Mouse (Mus musculus) limb, embryonic 14.5 days (tissue): Measurements from ENCODE around the gene Rhbdl1. TPM values are rescaled to one million over a fixed set of nuclear protein-coding genes. Genes with fewer than 3 reads are reported as not detected.

Experiments
- ATAC-seq: fragments of 200-750 bp; cut with Nextera tagmentation; 2 replicates; pipeline ENCODE4 v1.8.0; 2017; ENCODE audit warnings: low read depth, moderate number of reproducible peaks, moderate TSS enrichment; ENCODE audit not compliant: low FRiP score
- DNase-seq: peaks from one replicate; pipeline ENCODE4 v3.0.0-alpha.2; 2015; ENCODE audit warnings: low spot score
- H3K27ac ChIP-seq: fragments of 300-500 bp; sonication (generic); replicated peaks from 2 replicates; pipeline ENCODE4 v1.5.1; 2014; ENCODE audit warnings: low read depth, mild to moderate bottlenecking, low read length, moderate library complexity, mixed read lengths
- H3K27me3 ChIP-seq: fragments of 300-500 bp; sonication (generic); 2 replicates; pipeline ENCODE4 v1.6.1; 2014; ENCODE audit warnings: low read length, mixed read lengths; ENCODE audit not compliant: control insufficient read depth, insufficient read depth
- H3K36me3 ChIP-seq: fragments of 300-500 bp; sonication (generic); 2 replicates; pipeline ENCODE4 v1.6.1; 2014; ENCODE audit warnings: mild to moderate bottlenecking, low read length, moderate library complexity, mixed read lengths; ENCODE audit not compliant: control insufficient read depth, insufficient read depth
- H3K4me1 ChIP-seq: fragments of 300-500 bp; sonication (generic); 2 replicates; pipeline ENCODE4 v1.6.1; 2014; ENCODE audit warnings: antibody characterized with exemption, low read length, mixed read lengths; ENCODE audit not compliant: control insufficient read depth, insufficient read depth
- H3K4me2 ChIP-seq: fragments of 300-500 bp; sonication (generic); replicated peaks from 2 replicates; pipeline ENCODE4 v1.6.1; 2014; ENCODE audit warnings: low read depth, mild to moderate bottlenecking, low read length, moderate library complexity; ENCODE audit not compliant: severe bottlenecking
- H3K4me3 ChIP-seq: fragments of 300-500 bp; sonication (generic); replicated peaks from 2 replicates; pipeline ENCODE4 v1.5.1; 2014; ENCODE audit warnings: low read length
- H3K9ac ChIP-seq: fragments of 300-500 bp; sonication (generic); 2 replicates; pipeline ENCODE4 v1.6.1; 2014; ENCODE audit warnings: mild to moderate bottlenecking, low read depth, low read length, moderate library complexity; ENCODE audit not compliant: severe bottlenecking
- H3K9me3 ChIP-seq: fragments of 300-500 bp; sonication (generic); 2 replicates; pipeline ENCODE4 v1.6.1; 2016; ENCODE audit warnings: low read length; ENCODE audit not compliant: control insufficient read depth
- POLR2A ChIP-seq: fragments of 200-500 bp; IDR thresholded peaks from 2 replicates; pipeline ENCODE4 v1.8.0; 2012; ENCODE audit warnings: inconsistent platforms, mild to moderate bottlenecking, moderate library complexity, borderline replicate concordance; ENCODE audit not compliant: insufficient read depth, insufficient read length; ENCODE audit errors: extremely low read depth
- WGBS: fragments of 180-500 bp; shearing (Covaris S2); extraction: QIAGEN DNeasy Blood & Tissue Kit; methylation state at CpG from one replicate; pipeline ENCODE4 v1.1.7; 2014; 5-methylcytosine and 5-hydroxymethylcytosine counted together
- polyA plus RNA-seq, 2 experiments: library from polyadenylated mRNA; depleted of rRNA in 1 of 2; stranded (reverse) in 1 of 2; unstranded in 1 of 2; fragments of >200 nt; fragmentation: Nextera tagmentation in 1 of 2; extraction: Ambion mirVana in 1 of 2; gene quantifications; 2 replicates each; pipeline versions ENCODE4 v1.2.1 to v1.2.3; 2012 to 2014

The Rhbdl1 gene
- polyA plus RNA-seq, 2 experiments = 2.3 to 11.7 TPM

DNA sequence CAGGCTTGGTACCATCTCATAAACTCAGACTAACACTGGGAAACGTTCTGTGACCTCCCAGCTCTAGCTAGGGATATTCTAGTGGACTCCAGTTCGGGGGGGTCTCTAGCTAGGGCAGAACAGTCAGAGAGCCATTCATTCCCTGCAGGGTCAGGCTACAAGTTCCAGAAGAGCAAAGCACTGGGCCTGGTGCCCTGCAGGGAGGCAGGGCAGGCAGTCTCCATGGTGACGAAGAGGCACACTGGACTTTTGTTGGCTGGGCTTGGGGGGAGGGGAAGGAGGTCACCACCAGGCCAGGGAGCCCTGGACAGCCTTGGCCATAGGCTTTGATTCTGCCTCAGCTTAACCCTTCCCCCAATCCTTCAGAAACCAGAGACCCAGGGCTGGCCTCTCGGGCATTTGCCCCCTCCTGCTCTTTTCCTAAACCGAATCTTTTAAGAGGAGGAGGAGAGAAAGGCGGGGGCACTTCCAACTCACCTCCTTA lies 41.4 kb downstream of the Rhbdl1 start, which contains the start of gene AC134908.4:
AC134908.4 (minus strand) TSS at position 51 of the 484 bp plus-strand sequence.
- WGBS = 12% methylated on average over 6 of the region's 6 CpGs
- H3K9me3 ChIP-seq = no peaks in the 10 kb centered on the region
- H3K4me2 ChIP-seq = peak within 1 kb of the TSS; percentile 97
- H3K27me3 ChIP-seq = no peaks in the 10 kb centered on the region
- ATAC-seq = no peak
- no peak for TF ChIP-seq POLR2A
- no peaks in the 10 kb centered on the region for H3K36me3 ChIP-seq
- H3K4me3 ChIP-seq = peak within 1 kb of the TSS; percentile 81
- H3K4me1 ChIP-seq = peaks cover 27% of the 10 kb centered on the region
- H3K27ac ChIP-seq = no peak within 1 kb of the TSS
- peak; percentile 32 for DNase-seq
- H3K9ac ChIP-seq = peak within 1 kb of the TSS; percentile 70

DNA sequence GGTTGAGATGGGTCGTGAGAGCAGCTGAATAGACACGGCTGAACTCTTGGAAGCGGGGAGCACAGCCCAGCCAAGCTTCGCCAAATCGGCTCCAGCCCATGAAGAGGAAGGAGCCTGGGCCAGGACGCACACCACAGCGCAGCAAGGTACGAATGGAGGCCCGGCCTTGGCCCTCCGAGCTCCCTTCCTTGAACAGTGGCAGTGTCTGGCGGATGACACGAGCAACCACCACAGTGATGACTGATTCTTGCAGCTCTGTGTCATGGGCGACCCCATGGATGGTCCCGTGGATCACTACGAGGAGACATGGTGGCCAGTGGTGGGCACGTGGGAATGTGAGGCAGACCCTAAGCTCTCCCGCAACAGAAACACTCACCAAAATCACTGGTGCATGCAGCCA lies 42.1 kb downstream of the Rhbdl1 start:
- Histone ChIP-seq H3K9ac (no peak overlapping the region), H3K4me1 (peaks cover 27% of the 10 kb centered on the region), H3K27me3 (no peaks in the 10 kb centered on the region), H3K27ac (no peak overlapping the region), H3K9me3 (no peaks in the 10 kb centered on the region), H3K4me3 (no peak overlapping the region), H3K4me2 (peak overlapping the region; percentile 97; the same call in 1 of the 2 replicates), H3K36me3 (no peaks in the 10 kb centered on the region)
- WGBS = 92% methylated on average over 17 of the region's 17 CpGs
- no peak for ATAC-seq
- no peak for TF ChIP-seq POLR2A
- no peak for DNase-seq

- ATAC-seq (no peak), DNase-seq (no peak)
- Histone ChIP-seq H3K4me2 (no peak overlapping the region), H3K4me1 (peaks cover 27% of the 10 kb centered on the region), H3K36me3 (peaks cover 7% of the 10 kb centered on the region), H3K9ac (no peak overlapping the region), H3K27me3 (no peaks in the 10 kb centered on the region), H3K4me3 (no peak overlapping the region), H3K9me3 (no peaks in the 10 kb centered on the region), H3K27ac (no peak overlapping the region)
- no peak for TF ChIP-seq POLR2A
- WGBS = 83% methylated on average over 13 of the region's 13 CpGs
Measured at GRCm38 (mm10) chr17:25794197-25794596, 42.9 kb downstream of the Rhbdl1 start.

DNA sequence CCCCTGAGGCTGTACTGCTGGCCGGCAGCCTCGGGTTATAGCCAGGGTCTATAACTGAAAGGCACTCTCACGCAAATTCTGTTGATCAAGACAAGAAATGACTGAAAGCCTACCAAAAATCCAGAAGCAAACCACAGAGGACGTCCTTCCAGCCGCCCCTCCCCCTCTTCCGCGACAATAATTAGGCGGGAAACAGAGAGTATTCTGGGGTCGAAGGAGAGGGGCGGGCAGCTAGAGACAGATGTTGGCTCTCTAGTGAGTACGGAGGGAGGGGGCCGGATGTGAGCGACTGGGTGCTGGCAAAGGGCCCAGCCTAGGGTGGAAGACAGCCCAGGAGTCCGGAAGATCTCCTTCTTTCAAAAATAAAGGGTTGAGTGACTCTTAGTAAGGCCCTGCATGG lies 44.5 kb downstream of the Rhbdl1 start, which contains the start of gene Fam173a:
Fam173a (minus strand) TSS at position 287 of the 400 bp plus-strand sequence.
- 1% methylated on average over 14 of the region's 14 CpGs for WGBS
- Histone ChIP-seq H3K4me2 (peak within 1 kb of the TSS; percentile 97), H3K4me1 (peaks cover 27% of the 10 kb centered on the region), H3K27ac (peak within 1 kb of the TSS; percentile 84), H3K4me3 (peak within 1 kb of the TSS; percentile 59), H3K36me3 (peaks cover 14% of the 10 kb centered on the region), H3K9me3 (no peaks in the 10 kb centered on the region), H3K9ac (peak within 1 kb of the TSS; percentile 60), H3K27me3 (no peaks in the 10 kb centered on the region)
- no peak for TF ChIP-seq POLR2A
- peak; percentile 54 for ATAC-seq
- DNase-seq = peak; percentile 86

- DNase-seq = peak; percentile 70
- H3K27me3 ChIP-seq = no peaks in the 10 kb centered on the region
- ATAC-seq = peak; percentile 73
- 2% methylated on average over 39 of the region's 45 CpGs for WGBS
- peak overlapping the region; percentile 60 for H3K9ac ChIP-seq
- TF ChIP-seq POLR2A = peak; percentile 60; the same call in 1 of the 2 replicates
- peak overlapping the region; percentile 59 for H3K4me3 ChIP-seq
- H3K27ac ChIP-seq = peak overlapping the region; percentile 84
- peaks cover 23% of the 10 kb centered on the region for H3K4me1 ChIP-seq
- peaks cover 15% of the 10 kb centered on the region for H3K36me3 ChIP-seq
- peak overlapping the region; percentile 97 for H3K4me2 ChIP-seq
- H3K9me3 ChIP-seq = no peaks in the 10 kb centered on the region
Measured at GRCm38 (mm10) chr17:25791843-25792527, 45.1 kb downstream of the Rhbdl1 start.
